Mouse (Mus musculus) mouse trophoblast stem cell (cell line): ENCODE results near the gene Arl15.

Experiments used
- in situ Hi-C, 2 experiments: fragments of 300-500 bp; cut with MseI, MboI; formaldehyde crosslinking; loops; 2 replicates in 1 of 2; 3 replicates in 1 of 2; pipeline ENCODE4 v1.15.1; 2025

Arl15 gene

DNA sequence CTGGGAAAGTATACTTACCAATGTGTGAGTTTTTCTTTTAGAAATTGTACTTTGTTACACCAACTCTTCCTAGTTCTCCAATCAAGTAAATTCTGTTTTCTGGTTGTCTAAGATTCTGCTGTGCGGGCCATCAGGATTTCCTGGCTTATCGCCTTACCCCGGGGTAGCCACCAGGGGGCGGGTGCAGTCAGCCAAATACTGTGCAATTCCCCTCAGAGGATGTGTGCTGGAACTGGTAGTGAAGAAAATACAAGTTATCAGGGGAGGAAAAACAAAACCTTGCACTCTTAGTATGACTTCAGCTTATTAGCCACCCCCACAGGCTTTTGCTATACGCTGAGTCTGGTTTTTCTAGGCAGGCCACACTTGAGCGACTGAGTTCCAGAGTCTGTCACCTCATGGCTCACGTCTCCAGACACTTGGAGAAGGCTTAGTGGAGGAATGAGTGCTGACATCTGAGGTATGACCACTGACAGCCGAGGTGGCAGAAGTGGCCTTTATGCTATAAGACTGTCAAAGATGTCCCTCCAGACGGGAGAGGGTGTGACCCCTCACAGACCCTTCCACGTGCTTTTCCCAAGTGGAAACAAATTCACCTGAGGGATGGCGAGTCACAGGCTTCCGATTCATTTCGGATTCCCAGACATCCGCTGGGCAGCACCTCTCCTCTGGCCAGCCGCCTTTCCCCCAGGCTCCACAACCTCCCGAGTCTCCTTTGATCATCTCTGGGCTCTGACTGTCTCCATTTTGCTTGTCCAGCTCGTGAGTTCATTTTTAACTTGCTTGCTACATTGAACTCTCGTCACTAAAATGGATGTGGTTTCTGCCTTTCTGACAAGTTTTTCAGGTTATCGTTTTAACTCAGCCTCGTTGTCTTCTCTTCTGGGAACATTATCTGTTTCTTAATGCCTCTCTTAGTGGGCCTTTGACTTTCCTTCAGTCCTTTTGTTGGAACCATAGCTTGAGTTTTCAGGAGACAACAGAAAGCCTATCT, 75.2 kb downstream of the Arl15 start:
- in situ Hi-C loops, result loop anchor here (5.0 to 10.0 kb wide), 3 partner anchors 172 to 925 kb away; partner anchors contain the start of gene Fst (in 1 of the 2)

DNA sequence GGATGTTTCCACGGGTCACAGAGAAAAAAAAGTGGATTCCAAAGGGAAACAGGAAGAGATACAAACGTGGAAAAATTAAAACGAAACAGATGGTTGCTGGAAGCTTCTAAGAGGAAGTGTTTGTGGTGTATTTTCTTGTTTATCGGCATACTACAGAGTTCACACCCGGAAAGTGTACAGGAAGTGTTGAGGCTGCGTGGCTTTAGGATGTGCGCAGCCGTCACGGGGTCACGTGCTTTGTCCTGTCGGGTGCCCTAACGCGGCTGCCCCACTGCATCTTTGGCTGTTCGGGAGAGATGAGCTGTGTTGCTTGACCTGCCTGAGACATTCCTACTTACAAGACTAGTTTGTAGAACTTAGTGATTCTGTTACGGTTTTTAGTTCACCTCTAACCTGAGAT, 76.1 kb downstream of the Arl15 start:
- in situ Hi-C loops, result loop anchor here in 1 of 2 experiments (10.0 kb wide), 2 partner anchors 584 to 924 kb away; partner anchors contain the start of gene Fst

DNA sequence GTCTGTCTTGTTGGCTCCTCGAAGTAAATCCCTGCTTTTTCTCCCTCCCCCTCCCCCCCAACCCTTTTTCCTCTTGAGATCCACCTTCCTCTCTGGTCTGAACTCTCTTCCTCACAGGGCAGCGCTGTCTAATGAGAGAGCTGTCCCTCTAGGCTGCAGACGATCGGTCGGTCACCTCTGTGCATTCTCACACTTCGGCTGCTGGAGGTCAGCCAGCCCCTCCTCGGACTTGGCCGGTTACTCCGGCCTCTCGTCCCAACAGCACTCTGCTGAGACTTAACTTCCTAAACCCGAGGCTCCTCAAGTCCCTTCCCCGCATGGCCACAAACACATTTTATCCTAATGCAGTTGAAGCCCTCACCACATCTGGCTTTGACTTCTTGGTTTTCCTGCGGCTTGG, 77.5 kb downstream of the Arl15 start:
- in situ Hi-C loops, result loop anchor here in 1 of 2 experiments (10.0 kb wide), 2 partner anchors 583 to 923 kb away; partner anchors contain the start of gene Fst

DNA sequence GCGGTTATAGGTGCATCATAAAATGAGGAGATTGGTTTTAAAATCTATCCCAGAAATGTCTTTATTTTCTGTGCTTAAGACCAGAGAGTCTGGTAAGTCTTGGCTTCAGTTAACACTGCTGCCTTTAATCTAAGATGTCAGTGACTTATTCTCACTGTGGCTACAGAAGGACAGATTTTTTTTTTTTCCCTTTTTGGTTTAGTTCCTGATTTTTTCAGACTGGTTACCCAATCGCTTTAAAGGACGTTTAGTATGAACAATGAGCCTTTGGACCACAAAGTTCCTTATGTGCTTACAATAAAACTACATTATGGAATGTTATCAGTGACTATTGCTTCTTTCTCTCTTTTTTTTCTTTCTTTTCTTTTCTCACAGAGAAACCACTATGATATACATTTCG, 81.4 kb downstream of the Arl15 start:
- in situ Hi-C loops, result loop anchor here (10.0 to 25.0 kb wide), 3 partner anchors 579 to 919 kb away; partner anchors contain the start of gene Fst (in 2 of the 2)

DNA sequence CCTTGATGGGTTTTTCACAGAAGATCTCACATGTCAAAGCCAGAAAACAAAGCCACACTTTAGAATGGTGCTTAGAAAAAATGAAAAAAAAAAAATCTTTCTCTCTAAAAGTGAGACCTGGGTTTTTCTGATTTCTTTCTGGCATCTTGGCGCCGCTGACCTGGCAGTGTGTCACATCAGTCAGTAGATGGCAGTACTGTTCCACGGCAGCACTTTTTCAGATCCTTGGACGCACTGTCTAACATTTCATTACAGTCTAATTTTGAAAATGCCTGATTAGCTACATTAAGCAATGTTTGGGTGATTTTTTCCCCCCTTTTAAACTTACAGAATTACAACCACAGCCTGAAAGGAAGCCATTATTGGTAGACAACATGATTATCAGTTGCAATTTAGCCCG, 83.1 kb downstream of the Arl15 start:
- in situ Hi-C loops, result loop anchor here (10.0 to 25.0 kb wide), 3 partner anchors 577 to 917 kb away; partner anchors contain the start of gene Fst (in 2 of the 2)

DNA sequence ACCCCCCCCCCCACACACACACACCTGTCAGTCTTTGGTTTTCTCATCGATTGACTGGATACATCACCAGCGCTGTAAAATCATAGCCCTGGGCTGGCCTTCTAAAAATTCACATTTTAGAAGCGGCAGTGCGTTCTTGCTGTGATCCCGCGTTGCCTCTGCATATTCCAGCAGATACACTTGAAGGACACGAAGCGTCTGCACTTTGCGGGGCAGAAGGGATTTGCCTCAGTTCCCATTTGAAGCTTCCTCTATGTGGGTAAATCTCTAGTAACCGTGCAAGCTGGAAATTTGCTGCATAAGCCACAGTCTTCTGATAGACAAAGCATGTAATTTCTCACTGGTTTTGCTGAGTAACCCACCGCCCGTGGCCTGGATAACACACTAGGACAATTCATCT, 84.3 kb downstream of the Arl15 start:
- in situ Hi-C loops, result loop anchor here (10.0 to 25.0 kb wide), 3 partner anchors 576 to 916 kb away; partner anchors contain the start of gene Fst (in 2 of the 2)

DNA sequence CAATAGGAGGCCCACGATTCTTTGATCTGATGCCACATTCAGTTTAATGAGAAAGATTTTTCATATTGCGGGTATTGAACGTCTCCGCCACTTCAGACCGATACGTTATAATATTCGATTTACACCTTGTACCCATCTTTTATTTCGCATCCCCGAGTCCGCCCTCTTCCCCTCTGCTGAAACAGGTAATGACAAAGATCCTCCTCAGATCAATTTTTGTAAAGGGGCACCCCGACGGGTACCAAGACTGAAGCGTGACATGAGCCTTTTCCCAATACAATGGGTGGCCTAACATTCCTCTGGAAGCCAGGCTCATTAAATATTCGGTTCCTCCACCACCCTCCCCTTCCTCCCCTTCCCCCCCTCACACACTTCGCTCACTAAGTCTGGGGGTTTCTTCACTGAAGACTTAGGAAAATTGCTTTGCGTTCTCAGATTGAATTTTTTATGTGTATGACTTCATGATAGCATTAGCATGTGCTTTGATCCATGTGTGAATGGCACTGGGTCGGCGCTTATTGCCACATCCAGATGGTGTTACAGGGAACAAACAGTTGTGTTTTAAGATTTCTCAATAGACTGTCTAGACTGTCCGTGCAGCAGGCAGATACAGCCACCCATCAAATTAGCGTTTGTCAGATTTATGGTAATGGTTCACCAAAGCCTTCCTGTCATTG, 85.5 kb downstream of the Arl15 start:
- in situ Hi-C loops, result loop anchor here (10.0 to 25.0 kb wide), 4 partner anchors 575 to 915 kb away; partner anchors contain the start of gene Fst (in 2 of the 2)

DNA sequence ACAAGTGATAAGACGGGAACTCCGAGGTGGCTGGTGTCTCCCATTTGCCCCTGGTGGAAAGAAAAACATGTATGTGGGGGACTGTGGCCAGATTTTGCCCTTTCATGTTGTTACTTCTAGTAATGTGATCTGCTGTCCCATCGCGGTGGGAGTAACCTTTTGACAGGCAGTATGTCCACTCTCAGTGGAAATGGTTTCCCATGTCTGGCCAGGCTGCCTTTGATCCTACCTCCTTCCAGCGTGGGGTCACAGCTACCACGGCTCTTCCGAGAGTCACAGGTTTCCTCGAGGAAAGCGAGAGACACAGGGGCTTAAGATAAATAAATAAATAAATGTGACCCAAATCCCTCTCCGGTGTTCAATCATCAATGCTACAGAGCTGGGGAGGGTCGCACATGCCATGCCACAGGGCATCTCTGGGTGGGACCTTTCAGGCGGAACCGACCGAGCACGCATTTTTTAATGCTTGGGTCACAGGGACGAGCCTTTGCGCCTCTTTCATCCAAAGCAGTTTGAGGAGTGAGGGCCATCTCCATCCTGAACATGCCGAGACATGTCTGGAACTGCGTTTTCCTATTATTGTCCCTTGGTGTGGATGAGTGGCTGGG, 86.4 kb downstream of the Arl15 start:
- in situ Hi-C loops, result loop anchor here in 1 of 2 experiments (10.0 to 25.0 kb wide), 2 partner anchors 582 to 904 kb away; partner anchors contain the start of gene Fst

DNA sequence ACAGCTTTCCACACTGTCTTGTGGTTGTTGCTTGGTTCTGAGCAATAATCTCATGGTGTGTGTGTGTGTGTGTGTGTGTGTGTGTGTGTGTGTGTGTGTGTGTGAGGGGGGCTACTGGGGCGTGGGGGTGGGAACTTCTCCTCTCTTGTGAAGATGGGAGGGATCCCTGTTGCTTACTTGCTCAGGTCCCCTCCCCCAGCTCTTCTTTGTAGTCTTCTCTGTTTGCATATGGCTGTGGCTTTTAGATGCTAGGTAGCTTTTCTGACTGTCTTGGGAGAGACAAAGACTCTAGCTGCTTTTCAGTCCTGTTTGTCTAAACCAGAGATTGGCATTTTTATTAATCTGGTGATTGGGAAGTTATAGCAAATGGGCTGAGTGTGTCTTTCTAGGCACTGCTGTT, 88.7 kb downstream of the Arl15 start:
- in situ Hi-C loops, result loop anchor here in 1 of 2 experiments (10.0 to 25.0 kb wide), 2 partner anchors 579 to 902 kb away; partner anchors contain the start of gene Fst

DNA sequence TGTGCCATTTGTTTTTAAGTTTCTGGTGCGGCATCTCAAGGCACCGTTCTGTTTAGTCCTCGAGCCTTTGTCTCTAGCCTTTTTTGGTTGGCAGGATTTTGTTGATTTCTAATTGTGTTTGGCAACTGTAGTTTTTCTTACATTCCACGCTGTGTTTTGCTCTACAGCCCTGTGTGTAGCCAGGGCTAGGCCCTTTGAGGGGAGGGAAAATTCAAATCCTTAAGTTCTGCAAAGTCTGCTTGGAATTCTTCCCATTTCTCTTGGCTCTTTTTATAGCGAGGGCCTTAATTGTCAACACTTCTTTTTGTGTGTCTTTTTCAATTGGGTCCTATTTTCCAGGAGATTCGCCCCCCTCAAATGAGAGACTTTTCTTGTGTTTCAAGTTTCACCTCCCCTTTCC, 92.8 kb downstream of the Arl15 start:
- in situ Hi-C loops, result loop anchor here in 1 of 2 experiments (10.0 to 25.0 kb wide), 2 partner anchors 575 to 898 kb away; partner anchors contain the start of gene Fst

DNA sequence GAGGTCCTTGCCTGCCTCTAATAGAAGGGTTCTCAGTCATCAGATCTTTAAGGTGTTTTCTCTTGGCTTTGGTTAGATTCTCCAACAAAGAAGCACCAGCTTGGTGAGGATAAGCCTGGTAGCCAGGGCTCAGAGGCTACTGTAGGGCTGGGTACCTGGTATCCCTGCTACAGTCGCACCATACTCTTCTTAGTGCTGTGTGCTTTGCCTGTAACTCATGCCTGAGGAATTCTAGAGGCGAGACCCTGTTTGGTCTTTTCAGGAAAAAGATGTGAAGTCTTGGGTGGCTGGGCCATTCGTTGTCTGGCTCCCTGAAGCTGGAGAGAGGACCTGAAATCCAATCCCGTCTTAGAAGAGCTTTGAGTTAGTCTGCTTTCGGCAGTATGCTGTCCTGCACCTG, 93.8 kb downstream of the Arl15 start:
- in situ Hi-C loops, result loop anchor here in 1 of 2 experiments (10.0 to 25.0 kb wide), 2 partner anchors 574 to 897 kb away; partner anchors contain the start of gene Fst

DNA sequence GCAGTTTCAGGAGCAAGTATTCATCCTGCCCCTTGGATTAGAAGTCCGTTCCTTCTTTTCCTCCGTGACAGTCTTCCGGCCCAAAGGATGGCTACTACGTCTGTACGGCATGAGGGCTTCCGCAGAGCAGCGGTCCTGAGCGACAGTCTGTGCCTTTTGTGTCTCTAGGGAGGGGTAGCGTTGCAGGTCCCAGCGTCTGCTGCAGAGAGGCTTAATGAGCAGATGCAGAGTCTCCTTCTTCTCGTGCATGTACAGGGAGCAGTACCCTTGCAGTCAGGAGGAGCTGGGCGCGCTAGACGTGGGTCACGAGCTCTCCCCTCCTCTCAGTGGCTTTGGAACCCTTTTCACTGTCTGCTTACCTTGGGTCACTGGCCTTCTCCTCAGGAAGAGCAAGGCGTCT, 94.4 kb downstream of the Arl15 start:
- in situ Hi-C loops, result loop anchor here in 1 of 2 experiments (10.0 to 25.0 kb wide), 2 partner anchors 574 to 896 kb away; partner anchors contain the start of gene Fst

DNA sequence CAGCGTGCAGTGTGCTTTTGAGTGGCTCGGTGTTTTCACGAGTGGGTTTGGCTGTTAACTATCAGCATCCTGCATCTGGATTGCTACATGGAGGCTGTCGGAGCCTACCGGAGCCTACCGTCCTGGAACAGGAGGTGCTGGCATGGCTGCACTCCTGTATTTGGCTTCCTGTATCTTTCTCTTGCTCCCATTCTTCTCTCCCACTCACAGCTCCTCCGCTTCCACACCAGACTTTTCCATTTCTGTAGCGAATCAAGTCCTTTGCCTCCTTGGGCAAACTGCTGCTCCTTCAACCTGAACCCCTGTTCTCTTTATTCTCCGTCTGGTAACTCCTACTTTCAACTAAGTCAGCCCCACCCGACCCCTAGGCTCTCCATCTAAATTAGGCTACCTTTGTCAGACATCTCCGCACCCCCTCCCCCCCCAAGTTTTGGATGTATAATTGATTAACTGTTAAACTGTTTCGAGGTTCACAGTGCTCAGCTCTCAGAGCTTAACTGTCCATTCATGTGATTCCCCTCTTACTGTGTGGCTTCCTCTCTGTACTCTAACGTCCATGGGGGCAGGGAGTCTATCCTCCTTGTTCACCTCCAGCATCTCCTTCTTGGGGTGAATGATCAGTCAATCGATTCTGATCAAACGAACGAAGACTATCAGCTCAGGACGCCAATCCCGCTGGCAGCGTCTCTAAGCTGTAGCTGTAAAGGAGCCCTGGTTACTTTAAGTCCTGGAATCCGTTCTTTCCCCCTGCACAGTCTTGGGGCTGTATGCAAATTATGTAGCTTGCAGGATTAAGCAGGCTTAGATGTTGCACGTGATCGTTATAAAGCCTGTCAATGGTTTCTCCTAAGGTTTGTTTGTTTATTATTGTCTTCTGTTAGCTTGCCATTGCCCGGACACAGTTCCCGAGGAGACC, 95.1 kb downstream of the Arl15 start:
- in situ Hi-C loops, result loop anchor here in 1 of 2 experiments (10.0 to 25.0 kb wide), 2 partner anchors 573 to 895 kb away; partner anchors contain the start of gene Fst

DNA sequence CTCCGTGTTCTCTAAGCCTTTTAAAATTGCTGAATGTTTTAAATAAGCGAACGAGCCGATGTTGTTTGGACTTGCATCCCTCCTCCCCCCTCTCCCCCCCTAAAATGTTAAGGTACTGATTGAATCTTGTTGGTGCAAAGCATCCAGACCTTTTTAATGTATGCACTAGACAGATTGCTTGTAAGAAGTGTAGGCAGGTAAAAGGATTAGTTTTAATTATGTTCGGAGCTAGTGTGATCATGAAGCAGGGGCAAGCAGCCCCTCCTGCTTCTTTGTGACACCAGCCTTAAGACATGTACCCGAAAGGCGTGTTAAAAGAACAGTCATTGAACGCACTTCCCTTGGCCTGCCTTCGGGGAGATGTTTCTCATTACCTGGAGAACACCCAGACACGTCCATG, 102.4 kb downstream of the Arl15 start:
- in situ Hi-C loops, result loop anchor here in 1 of 2 experiments (25.0 kb wide), 1 partner anchor 566 kb away; the partner anchor contains the start of gene Fst

DNA sequence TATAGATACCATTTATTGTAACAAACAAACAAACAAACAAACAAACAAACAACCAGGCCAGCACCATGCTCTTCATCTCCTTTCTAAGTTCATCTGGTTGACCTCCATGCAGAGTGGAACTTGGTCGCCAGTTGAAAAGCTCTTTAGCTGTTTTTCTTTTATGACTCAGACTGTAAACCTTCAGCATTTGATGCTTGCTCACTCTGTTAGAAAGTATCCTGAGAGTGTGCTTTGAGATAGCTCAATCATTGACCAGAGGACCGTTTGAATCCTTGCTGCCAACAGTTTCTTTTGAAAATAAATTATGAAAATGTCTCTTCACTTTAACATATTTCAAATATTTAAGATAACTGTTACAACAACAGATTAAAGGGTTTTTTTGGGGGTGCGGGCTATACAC, 103.2 kb downstream of the Arl15 start:
- in situ Hi-C loops, result loop anchor here in 1 of 2 experiments (25.0 kb wide), 1 partner anchor 565 kb away; the partner anchor contains the start of gene Fst

DNA sequence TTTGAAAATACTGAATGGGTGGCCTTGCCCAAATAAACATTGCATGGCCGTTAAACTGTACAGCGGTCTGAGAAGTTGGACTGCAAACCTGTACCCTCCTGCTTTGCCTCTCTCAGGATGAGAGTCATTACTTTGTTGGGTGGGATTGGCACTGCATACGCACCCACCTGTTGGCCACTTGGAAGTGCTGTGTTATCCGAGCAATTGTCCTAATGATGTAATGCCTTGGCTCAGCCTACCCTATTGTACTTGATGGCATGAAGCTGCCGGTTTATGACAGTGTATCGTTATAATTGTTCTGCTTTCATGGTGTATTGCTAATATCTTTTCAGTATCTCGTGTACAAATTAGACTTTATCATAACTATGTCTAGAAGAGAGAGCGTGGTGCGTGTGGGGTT, 103.6 kb downstream of the Arl15 start:
- in situ Hi-C loops, result loop anchor here in 1 of 2 experiments (25.0 kb wide), 1 partner anchor 564 kb away; the partner anchor contains the start of gene Fst

DNA sequence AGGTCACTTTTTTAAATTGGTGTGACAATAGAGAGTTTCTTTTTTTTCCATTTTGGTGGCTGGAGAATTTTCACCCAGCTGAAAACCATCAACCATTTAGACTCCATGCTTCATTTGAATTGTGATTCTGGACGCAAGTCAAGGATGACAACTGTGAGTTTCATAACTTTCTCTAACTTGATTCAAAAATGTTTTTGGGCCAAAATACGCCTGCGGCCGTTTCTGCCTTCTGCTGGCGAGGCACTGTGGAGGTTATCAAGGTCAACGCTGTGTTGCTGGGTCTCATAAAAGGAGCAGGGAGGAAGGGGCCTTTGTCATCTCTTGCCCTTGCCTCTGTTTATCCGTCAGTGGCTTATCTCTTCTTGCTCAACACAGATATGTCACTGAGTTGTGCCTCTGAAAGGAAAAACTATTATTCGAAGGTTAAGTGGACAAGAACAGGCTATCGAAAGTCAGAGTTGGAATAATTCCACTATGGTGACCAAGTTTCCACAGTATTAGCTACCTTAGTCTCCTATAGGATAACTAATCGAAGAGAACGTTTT, 106.8 kb downstream of the Arl15 start:
- in situ Hi-C loops, result no loop called here

DNA sequence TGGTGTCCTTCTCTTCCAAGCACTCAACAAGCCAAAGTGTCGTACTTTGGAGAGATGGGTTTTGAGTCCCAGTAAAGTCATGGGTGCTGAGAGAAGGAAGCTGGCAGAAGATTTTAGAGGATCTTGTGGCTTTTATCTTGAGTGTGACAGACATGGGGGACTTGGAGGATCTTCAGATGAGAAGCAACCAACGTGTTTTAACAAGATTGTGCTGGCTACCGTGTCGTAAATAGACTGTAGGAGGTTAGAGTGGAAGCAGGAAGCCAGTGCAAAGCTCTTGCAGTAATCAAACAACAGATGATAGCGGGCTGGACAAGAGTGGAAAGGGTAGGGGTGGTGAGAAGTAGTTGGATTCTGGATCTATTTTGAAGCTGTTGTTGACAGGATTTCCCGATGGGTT, 109.0 kb downstream of the Arl15 start:
- in situ Hi-C loops, result no loop called here

DNA sequence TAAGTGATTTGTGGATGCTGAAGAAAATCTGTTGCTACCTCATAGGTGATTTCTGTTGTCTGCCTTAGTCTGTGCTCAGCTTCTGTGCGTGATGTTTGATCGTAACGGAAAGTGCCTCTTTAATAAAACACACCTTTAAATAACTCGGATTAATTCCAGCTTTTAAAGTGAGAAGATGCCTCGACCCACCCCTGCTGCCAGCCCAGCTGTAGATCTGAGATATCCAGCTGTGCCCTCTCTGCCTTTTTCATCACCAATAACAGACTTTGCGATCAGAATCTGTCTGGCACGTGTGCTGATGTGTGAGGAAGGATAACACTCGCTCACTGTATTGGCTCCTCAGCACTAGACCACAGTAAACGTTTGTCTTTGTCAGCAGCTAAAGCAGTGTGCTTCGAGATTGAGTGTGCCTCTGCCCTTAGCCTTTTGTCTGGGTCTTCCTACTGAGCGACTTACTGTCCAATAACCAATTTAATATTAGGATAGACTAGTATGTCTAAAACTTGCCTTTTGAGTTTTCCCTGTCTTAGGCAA, 117.7 kb downstream of the Arl15 start:
- in situ Hi-C loops, result no loop called here
